Mouse (Mus musculus) lung, adult 2 months (tissue): Measurements from ENCODE around the gene Txndc16. TPM values are rescaled to one million over a fixed set of nuclear protein-coding genes. Genes with fewer than 3 reads are reported as not detected.

Experiments used
- DNase-seq: peaks from one replicate; pipeline ENCODE4 v3.0.0; 2022
- H3K4me1 ChIP-seq: fragments of 200-500 bp; 2 replicates; pipeline ENCODE4 v1.6.1; 2011; ENCODE audit warnings: low read length; ENCODE audit not compliant: control insufficient read depth, insufficient read depth
- H3K4me3 ChIP-seq: fragments of 200-500 bp; replicated peaks from 2 replicates; pipeline ENCODE3; 2011; ENCODE audit warnings: low read depth, mild to moderate bottlenecking, control low read depth, low read length; ENCODE audit errors: extremely low read depth
- CTCF ChIP-seq: fragments of 200-500 bp; IDR thresholded peaks from 2 replicates; pipeline ENCODE4 v1.5.1; 2011; ENCODE audit warnings: mild to moderate bottlenecking, low read length, control low read depth; ENCODE audit not compliant: insufficient read depth
- POLR2A ChIP-seq: fragments of 200-500 bp; IDR thresholded peaks from 2 replicates; pipeline ENCODE4 v1.6.1; 2011; ENCODE audit warnings: low read depth, mild to moderate bottlenecking, control low read depth, low read length, borderline replicate concordance; ENCODE audit errors: extremely low read depth
- WGBS: fragments of 180-500 bp; shearing (Covaris S2); methylation state at CpG from one replicate; pipeline ENCODE4 v1.1.7; 2018; 5-methylcytosine and 5-hydroxymethylcytosine counted together
- polyA plus RNA-seq: library from polyadenylated mRNA; depleted of rRNA; stranded (reverse); fragments of >200 nt; gene quantifications from 2 replicates; pipeline ENCODE4 v1.2.3, GENCODE M21; 2012; rRNA removed

The Txndc16 gene
- polyA plus RNA-seq, 1 experiment = 7.4 TPM

DNA sequence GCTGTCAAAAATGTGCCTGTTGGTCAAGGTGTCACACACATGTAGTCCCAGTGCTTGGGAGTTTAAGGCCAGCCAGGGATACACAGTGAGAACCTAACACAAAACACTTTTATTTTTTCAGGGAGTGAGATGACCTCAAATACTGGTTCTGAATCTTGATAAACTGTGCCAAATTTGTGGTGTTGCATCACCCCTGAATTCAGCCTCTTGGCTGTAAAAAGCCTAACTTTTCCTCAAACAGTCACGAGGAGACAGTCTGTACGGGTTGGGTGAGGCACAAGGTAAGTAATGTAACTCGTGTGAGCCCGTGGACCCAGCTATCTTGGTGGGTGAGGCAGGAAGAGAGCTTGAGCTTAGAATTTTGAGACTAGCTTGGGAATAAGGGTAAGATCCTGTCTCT, 130.1 kb downstream of the Txndc16 start:
- DNase-seq = no peak
- WGBS = 50% methylated on average over 4 of the region's 4 CpGs
- H3K4me1 ChIP-seq = no peaks in the 10 kb centered on the region
- H3K4me3 ChIP-seq = no peak overlapping the region
- no peak for TF ChIP-seq POLR2A

GRCm38 (mm10) chr14:45085651-45086425, 134.3 kb downstream of the Txndc16 start:
- TF ChIP-seq POLR2A (no peak), CTCF (no peak)
- DNase-seq = no peak
- Histone ChIP-seq H3K4me1 (no peaks in the 10 kb centered on the region; the same call in 1 of the 2 replicates), H3K4me3 (no peak overlapping the region)
- WGBS = 60% methylated on average over 5 of the region's 5 CpGs

- DNase-seq = no peak
- Histone ChIP-seq H3K4me1 (no peaks in the 10 kb centered on the region; the same call in 1 of the 2 replicates), H3K4me3 (no peak overlapping the region)
- TF ChIP-seq CTCF (no peak), POLR2A (no peak)
- WGBS = 73% methylated on average over 5 of the region's 5 CpGs
Observed at GRCm38 (mm10) chr14:45084656-45085280, 135.4 kb downstream of the Txndc16 start.

DNA sequence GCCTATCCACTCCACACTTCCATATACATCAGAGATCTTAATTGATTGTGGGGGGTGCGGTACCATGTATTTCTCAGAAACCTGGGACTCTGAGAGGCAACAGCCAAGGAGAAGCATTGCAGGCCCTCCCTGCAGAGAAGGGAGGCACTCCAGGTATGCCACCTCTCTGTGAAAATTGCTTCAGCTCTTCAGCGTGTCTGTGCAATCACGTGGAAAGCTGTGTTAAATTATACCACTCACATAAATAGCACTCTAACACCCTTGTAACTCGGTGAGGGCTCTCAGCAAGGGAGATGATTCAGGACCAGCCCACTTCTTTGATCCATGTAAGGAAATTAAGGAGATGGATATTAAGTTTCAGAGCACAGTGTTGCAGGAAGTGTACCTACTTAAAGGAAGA, 136.6 kb downstream of the Txndc16 start:
- Histone ChIP-seq H3K4me3 (no peak overlapping the region), H3K4me1 (no peaks in the 10 kb centered on the region; the same call in 1 of the 2 replicates)
- no peak for DNase-seq
- TF ChIP-seq CTCF (no peak), POLR2A (no peak)
- 49% methylated on average over 4 of the region's 4 CpGs for WGBS

Other genes starting within 250 kb of the Txndc16 start
- 6.8 and 7.1 TPM in 2 replicates for gene Ptger2, start 232.1 kb downstream of the Txndc16 start, polyA plus RNA-seq
- gene Gpr137c, start 611 bp downstream of the Txndc16 start, polyA plus RNA-seq = 3.8 and 6.7 TPM in 2 replicates
- 7.1 and 11.0 TPM in 2 replicates for gene Ero1l, start 98.4 kb upstream of the Txndc16 start, polyA plus RNA-seq
- gene Psmc6, start 109.5 kb upstream of the Txndc16 start, polyA plus RNA-seq = 15.1 and 34.2 TPM in 2 replicates
- 6.4 and 26.5 TPM in 2 replicates for gene Styx, start 130.8 kb upstream of the Txndc16 start, polyA plus RNA-seq
- 3.2 and 3.7 TPM in 2 replicates for gene Gnpnat1, start 184.6 kb upstream of the Txndc16 start, polyA plus RNA-seq